Mouse (Mus musculus): ENCODE data around the gene Dpt.

DNA sequence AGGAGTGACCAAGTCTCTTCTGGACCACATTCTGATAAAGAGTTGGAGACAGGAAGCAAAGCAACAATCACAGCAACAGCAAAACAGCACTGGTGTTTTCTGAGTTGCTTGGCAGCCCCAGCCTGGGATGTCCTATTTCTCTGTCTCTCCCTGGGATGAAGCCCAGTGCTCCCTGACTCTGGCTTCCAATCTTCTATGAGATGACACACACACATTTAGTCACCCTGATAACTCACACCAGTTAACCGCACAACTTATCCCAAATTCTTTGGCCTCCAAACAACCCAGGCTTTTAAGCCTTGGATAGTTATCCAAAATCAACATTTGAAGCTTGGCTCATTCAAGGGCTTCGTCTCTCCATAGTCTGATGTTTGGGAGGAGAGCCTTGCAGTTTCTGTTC lies 12.9 kb downstream of the Dpt start:
- TF ChIP-seq CTCF (IDR thresholded peaks at IDR 0.05; ENCODE audit: extremely low read depth, insufficient read depth, low read length) (no peak), POLR2A (IDR thresholded peaks at IDR 0.05; ENCODE audit: extremely low read depth, insufficient read depth, low read length) (no peak)

All from cortical plate, adult 2 months (tissue).